Mouse (Mus musculus): Measurements from ENCODE around the gene Eml2.

Gene Eml2

DNA sequence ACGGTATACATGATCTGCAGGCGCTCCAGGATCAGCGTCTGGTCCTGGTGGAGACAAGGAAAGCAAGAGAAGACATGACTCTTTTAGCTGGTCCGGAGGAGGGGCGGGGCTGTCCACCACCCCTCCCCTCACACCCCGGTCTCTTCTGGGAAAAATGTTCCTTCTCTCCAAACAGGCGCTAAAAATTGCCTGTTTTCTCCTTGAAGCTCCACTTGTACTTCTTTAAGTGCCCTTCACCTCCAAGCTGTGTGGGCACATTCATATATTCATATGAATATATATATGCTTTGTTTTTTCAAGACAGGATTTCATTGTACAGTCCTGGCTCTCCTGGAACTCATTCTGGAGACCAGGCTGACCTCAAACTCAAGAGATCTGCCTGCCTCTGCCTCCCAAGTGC is 13.3 kb upstream of the Eml2 start:
- DNase-seq (ENCODE audit: extremely low read depth, low read depth, low spot score) = no peak

DNA sequence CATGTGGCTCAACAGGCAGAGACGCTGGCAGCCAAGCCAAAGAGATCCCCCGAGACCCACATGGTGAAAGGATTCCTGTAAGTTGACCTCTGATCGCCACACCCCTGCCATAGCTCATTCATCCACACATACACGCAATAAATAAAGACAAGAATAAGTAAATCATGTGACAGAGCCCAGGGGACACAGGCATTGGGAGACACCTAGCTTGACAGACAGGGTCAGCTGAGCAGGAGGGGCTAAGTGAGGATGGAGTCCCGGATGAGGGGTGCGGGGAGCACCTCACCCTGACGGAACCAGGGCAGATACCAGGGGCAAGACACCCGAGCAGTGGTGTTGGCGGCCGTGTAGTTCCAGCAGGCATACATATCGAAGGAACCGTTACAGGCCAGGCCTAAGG is 12.5 kb upstream of the Eml2 start:
- DNase-seq (ENCODE audit: extremely low read depth, low read depth, low spot score) = no peak

GRCm38 (mm10) chr7:19164189-19164588 is 12.0 kb upstream of the Eml2 start:
- DNase-seq (ENCODE audit: extremely low read depth, low read depth, low spot score) = no peak

DNA sequence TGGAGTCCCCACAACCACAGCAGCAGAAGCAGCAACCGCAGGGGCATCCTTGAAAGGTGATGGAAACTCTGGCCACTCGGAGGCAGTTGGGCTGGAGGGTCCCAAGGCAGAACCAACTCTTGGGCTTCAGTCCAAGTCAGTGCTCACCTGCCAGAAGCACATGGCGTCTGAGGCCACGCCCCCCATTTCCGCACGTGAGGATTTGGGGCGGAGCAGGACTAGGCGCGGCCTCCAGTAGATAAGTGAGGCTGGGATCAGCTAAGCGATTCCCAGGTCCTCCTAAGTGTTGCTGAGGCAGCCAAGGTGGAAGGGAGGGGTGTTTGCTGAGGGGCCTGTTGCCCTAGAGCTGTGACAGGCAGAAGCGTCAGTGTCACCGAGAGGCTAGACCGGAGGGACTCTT is 11.2 kb upstream of the Eml2 start:
- DNase-seq (ENCODE audit: extremely low read depth, low read depth, low spot score) = no peak

DNA sequence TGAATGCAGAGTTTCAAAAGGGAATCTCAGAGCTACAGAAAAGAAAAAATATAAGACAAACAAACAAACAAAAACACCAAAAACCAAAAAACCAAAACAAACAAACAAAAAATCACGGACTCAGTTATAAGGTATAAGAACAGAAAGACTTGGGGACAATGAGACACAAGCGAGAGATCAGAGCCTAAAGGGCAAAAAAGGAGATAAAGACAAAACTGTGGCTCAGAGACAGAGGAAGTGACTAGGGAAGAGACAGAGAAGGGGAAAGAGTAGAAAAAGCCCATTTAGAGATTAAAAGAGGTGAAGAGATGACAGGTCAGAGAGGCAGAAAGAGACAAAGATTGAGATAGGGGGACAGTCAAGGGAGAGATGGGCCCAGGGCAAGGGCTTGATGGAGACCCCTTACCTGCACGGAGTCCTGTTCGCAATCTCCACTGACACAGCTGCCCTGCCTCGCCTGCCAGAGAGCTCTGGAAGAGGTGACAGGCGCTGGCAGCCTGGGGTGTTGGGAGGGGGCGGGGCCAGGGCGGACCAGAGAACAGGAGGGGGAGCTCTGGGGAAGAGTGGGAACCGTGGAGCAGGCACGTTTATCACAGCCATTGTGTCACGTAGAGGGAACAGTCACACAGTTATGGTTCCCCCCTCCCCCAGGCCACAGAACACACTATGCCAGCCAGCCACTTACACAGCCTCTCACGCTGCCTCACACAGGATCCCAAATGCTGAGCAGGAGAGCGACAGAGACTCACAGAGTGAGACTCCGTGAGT is 10.4 kb upstream of the Eml2 start, which contains the start of gene Gipr:
Gipr (minus strand) TSS at position 472 of the 768 bp plus-strand sequence.
- no peak for DNase-seq (ENCODE audit: extremely low read depth, low read depth, low spot score)

DNA sequence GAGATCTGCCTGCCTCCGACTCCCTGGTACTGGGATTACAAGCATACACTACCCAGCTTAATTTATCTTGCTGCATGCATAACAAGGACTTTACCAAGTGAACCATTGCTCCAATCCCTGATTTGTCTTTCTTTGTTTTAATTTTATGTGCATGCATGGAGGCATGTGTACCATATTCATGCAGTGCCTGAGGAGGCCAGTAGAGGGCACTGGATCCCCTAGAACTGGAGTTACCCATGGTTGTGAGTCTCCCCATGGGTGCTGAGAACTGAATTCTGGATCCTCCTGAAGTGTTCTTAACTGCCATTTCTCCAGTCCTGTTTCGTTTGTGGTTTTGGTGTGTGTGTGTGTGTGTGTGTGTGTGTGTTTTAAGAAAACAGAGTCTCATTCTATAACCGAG is 9.2 kb upstream of the Eml2 start:
- no peak for DNase-seq (ENCODE audit: extremely low read depth, low read depth, low spot score)

DNA sequence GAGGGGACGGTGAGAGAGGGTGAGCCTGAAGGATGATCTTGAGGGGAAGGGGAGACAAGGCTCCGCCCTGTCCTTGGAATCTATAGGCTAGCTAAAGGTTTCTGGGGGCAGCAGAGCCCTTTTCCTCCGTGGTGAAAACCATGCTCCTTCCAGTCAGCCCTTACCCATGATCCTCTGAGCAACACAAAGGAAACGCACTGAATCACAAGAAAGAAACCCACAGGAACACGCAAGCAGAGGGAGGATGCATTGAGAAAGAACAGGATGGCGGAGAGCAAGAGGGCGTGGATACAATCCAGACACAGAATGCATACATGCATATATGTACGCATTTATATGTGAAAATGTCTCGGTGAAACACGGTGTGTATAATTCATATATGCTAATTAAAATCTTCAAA is 6.7 kb upstream of the Eml2 start:
- DNase-seq (ENCODE audit: extremely low read depth, low read depth, low spot score) = no peak

- DNase-seq (ENCODE audit: extremely low read depth, low read depth, low spot score) = no peak
Measured at GRCm38 (mm10) chr7:19170142-19170541, 6.1 kb upstream of the Eml2 start.

DNA sequence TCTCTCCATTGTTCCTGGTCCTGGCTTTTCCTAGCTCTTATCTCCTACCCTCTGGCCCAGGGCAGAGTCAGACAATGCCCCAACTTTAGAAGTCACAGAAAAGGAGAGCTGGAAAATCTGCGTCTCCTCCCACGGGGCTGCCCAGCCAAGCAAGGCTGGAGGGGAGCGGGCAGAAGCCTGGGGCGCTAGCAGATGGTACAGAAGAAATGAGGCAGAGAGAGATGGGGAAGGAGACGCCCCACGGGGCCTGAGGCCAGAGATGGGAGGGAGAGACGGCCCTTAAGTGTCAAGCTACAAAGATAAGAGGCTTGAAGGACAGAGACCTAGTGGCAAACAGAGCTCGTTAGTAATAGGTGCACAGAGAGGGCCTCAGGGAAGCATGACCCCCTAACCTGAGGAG is 4.4 kb upstream of the Eml2 start:
- DNase-seq (ENCODE audit: extremely low read depth, low read depth, low spot score) = no peak

- no peak for DNase-seq (ENCODE audit: extremely low read depth, low read depth, low spot score)
Measured at GRCm38 (mm10) chr7:19172874-19173273, 3.3 kb upstream of the Eml2 start.

GRCm38 (mm10) chr7:19176516-19176947 is 311 bp downstream of the Eml2 start:
- no peak for DNase-seq (ENCODE audit: extremely low read depth, low read depth, low spot score)

GRCm38 (mm10) chr7:19177216-19177615 is 995 bp downstream of the Eml2 start:
- no peak for DNase-seq (ENCODE audit: extremely low read depth, low read depth, low spot score)

DNA sequence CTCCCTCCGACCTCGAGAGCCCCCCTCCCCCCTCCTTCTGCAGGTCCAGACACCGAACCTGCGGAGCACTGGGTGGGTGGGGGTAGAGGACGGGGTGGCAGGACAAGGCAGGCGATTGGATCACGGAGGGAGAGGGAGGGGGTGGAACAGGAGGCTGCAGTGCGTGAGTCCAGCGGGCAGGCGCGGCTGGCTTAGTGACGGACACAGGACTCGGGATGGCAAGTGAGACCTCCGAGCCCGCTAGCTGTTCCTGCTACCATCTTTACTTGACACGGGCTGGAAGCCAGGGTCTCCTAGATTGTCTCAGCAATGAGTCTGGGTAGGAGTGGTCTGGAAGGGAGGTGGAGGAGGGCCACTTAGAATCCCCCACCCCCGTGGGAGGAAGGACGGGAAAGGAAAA is 1.8 kb downstream of the Eml2 start:
- DNase-seq (ENCODE audit: extremely low read depth, low read depth, low spot score) = no peak

DNA sequence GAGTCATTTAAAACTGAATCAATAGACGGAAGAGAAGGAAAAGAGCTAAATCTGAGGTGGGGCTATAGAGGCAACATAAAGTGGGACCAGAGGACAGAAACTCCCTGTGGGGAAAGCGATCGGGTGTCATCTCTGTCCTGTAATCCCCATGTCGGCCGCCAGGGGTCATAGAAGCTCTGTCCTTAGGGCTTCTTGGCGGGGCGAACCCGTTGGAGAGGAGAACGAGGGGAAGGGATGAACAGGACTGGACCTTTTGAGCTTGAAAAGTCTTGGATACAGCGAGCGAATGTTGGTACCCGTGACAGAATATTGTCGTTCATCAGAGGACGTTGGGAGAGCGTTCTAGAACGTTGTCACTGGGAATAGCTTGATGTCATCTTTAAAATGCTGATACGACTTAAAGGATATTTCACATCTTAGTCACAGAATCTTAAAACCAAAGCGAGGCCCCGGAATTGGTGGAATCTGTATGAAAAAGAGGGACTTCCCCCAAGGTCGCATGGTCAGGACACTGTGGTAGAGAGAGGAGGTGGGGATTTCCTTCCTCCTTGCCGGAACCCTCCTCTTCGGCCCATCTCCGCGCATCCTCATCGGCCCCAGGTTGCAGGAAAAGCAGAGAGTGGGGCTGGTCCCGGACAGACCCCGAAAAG is 2.3 kb downstream of the Eml2 start:
- DNase-seq (ENCODE audit: extremely low read depth, low read depth, low spot score) = no peak

GRCm38 (mm10) chr7:19179173-19179572 is 3.0 kb downstream of the Eml2 start:
- no peak for DNase-seq (ENCODE audit: extremely low read depth, low read depth, low spot score)

- DNase-seq (ENCODE audit: extremely low read depth, low read depth, low spot score) = no peak
Measured at GRCm38 (mm10) chr7:19179936-19180335, 3.7 kb downstream of the Eml2 start.

DNA sequence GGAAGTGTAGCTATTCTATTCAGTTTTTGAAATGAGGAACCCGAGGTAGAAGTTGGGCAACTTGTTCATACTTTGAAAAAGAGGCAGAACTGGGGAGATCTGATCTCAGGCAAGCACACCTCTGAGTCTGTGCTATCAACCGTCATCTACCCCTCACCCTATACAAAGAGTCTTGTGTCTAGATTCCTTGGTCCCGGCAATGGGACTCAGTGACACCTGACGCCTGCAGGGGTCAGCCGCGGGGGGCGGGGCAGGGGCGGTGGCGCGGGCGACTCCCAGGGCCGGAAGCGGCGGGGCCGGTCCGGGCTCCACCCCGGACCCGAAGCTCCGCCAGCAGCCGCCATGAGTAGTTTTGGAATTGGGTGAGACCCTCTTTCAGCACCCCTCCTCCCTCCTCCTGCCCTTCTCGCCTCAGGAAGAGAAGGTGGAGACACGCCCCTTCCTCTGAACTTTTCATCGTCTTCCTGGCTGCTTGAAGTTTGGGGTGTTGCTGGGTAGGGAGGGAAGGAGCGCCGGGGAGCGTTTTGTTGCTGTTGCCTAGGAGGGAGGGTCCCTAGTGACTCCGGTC is 4.7 kb downstream of the Eml2 start:
- no peak for DNase-seq (ENCODE audit: extremely low read depth, low read depth, low spot score)

DNA sequence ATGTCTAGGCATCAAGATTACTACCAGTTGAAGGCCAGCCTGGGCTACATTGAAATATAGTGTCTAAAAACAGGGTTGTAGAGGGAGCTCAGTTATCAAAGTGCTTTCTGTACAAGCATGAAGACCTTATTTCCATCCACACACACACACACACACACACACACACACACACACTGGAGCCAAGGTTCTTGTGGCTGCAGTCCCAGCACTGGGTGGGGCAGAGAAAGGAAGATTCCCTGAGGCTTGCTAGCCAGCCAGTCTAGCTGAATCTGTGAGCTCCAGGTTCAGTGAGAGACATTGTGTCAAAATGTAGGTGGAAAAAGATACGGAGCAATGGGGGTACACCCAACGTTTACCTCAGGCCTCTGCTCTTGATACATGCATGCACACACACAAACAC is 8.0 kb downstream of the Eml2 start:
- no peak for DNase-seq (ENCODE audit: extremely low read depth, low read depth, low spot score)

- DNase-seq (ENCODE audit: extremely low read depth, low read depth, low spot score) = no peak
Measured at GRCm38 (mm10) chr7:19184758-19185157, 8.5 kb downstream of the Eml2 start.

- no peak for DNase-seq (ENCODE audit: extremely low read depth, low read depth, low spot score)
Measured at GRCm38 (mm10) chr7:19194676-19195075, 18.5 kb downstream of the Eml2 start.

GRCm38 (mm10) chr7:19196676-19197075 is 20.5 kb downstream of the Eml2 start:
- no peak for DNase-seq (ENCODE audit: extremely low read depth, low read depth, low spot score)

- DNase-seq (ENCODE audit: extremely low read depth, low read depth, low spot score) = no peak
Measured at GRCm38 (mm10) chr7:19197985-19198384, 21.8 kb downstream of the Eml2 start.

All from fat pad, adult 2 months (tissue).